Mouse (Mus musculus) cerebellum, postnatal 10 days (tissue): ENCODE results near the gene Ubl3.

ENCODE experiments used
- DNase-seq, 2 experiments: peaks; one replicate each; pipeline ENCODE4 v3.0.0; 2021; ENCODE audit warnings: mixed read lengths in 2 of 2

Ubl3 gene

GRCm38 (mm10) chr5:148552187-148553071, at the start of gene Ubl3:
Ubl3 (minus strand) TSS chr5:148552789.
- peak; percentile 94 to 96 for DNase-seq

- DNase-seq: no peak
Observed at GRCm38 (mm10) chr5:148598376-148598775, 45.8 kb upstream of the Ubl3 start.

- DNase-seq: no peak
Observed at GRCm38 (mm10) chr5:148596086-148596753, 43.6 kb upstream of the Ubl3 start.

DNA sequence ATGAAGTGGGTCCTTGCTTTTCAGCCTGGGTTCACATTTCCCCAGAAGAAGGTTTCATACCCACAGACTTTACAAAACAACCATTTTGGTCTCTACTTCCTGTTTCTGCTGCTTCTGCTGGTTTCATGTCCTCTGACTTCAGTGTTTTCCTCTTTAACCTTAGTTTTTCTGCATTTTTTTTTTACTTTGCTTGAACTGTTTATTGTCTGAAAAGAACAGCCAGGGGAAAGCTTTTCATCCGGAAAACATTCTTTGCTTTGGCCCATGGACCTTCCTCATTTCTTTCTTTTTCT, 42.8 kb upstream of the Ubl3 start:
- DNase-seq: no peak

DNA sequence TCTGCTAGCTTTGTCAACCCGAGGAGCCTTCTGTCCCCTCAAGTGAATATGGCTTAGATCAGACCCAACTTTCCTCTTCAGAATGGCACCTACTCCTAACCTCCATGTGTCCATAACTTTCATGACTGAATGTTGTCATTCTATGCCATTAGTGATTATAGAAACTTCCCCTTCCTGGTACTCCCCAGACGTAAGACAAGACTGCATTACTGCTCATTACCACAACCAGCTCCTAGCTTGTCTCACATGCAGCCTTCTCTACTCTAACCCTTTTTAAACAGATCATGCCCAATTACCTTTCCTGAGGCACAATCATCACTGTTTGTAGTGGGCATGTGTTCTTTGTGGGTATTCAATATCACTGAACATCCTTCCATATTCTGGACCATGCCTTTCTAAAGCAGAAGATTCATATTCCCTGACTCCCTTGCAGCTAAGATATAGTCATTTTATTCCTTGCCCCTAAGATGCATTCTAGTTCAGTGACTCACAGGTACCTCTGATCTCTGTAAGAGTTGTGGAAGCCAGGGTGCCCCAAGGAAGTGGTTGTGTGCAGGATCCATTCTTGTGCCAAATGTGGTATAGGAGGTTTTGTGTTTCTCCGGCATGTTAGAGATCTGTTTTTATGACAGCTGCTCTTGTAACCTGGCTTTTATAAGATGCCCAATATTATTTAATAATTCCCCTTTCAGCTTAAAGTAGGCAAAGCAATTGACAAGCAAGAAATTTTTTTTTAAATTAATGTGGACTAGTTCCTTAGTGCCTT, 42.3 kb upstream of the Ubl3 start:
- DNase-seq: no peak

DNA sequence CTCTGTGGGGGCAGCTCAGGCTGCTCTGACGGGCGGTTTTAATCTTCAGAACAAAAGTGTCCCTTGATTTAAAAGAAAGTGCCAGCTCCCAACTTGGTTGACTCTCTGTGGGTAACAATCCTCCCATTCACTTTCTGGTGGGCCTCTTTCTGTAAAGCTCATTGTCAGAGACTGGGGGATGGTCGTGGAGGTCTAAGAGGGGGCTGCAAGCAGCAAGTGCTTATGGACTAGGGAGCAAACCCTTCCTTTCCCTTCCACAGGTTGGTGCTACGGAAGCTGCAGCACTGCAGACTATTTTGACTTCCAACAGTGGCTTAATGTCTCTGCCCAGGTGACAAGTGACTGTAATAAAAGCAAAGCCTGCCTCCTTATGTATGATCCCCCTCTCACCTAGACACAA, 41.0 kb upstream of the Ubl3 start:
- no peak for DNase-seq

DNA sequence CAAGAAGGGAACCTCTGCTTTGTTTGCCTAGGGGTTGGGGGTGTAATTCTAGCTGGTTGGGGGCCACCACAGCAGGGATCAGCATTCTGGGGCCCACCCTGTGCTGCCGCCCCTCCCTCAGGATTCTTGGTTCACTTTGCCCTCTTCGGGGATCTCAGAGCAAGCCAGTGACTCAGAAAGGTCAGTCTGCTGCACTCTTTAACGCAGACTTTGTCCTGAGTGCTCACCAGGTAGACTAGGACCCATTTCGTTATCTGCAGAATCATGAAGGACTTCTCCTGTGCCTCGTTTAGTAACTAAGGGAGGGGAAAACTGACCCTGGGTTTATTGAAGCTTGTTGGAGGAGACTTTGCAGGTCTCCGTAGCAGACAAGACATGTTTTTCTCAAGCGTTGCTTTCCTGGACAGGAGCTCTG, 38.9 kb upstream of the Ubl3 start:
- no peak for DNase-seq

DNA sequence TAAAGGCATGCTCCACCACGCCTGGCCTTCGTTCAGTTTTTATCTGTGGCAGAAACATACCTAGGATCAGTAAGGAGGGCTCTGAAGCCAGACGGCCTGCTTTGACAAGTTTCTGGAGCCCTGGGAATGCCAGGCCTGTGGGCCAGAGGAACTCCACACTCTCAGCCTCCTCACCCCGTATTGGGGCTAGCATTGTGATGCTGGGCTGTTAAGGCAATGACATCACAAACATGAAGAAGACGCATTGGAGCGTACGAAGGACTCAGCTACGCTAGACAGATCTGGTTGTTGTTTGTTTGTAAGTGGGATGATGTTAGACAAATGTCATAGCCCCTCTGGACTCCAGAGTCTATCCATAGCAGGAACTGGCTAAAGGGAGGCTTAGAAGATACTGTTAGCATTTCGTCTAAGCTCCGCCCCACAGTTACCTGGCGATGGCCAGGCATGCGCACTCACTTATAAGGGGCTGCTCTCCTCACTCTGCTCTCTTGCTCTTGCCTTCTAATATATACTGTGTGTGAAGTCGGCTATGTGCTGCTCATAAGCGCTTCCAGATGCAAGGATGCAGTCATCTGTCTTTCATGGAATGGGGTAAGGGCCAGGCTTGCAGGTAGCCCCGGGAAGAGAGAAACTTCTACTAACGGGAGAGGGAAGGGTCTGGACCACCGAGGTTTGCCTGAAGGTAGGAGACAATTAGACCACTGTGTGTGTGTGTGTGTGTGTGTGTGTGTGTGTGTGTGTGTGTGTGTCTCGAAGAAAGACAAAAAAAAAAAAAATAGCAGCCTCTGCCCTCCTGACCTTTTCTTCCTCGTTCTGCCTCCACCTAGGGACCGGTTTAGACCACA, 38.2 kb upstream of the Ubl3 start:
- DNase-seq: no peak

DNA sequence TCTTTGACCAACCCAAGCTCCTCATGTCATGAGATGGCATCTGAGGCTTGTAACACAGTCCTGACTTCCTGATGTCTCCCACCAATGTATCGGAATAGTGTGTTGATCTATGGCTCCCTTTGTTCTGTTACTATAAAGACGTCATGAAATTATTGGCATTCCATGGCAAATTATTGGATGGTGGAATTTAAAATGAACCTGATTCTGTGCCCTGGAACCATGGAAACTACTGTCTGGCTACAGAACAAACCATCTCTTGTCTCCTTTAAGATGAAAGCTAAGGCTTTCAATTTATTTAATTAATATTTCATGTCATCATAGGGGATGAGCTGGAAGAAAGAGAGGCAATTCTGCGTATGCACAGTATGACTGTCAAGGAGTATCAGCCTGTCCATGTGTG, 36.4 kb upstream of the Ubl3 start:
- no peak for DNase-seq

DNA sequence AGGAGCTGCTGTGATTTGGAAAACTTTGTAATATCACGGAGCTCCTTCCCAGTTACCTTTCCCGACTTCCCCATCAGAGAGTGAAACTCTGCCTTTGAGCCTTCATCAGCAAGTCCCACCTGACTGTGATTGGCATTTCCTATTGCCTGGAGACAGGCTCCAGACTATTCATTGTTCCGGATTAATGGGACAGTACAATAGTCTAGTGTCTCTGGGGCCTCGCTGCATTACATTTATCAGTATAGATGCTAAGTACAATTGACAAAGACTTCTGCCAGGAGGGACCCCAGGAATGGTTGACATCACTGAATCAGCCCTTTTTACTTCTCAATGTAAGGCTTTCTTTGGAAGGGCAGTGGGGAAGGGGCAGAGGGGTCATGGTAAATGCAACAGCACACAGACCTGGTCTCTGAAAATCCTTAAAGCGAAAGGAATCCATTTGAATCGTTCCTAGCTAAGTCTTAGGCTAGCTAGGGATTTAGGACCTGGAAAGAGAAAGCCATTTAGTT, 35.6 kb upstream of the Ubl3 start:
- DNase-seq: no peak

- no peak for DNase-seq
Observed at GRCm38 (mm10) chr5:148580388-148580985, 27.9 kb upstream of the Ubl3 start.

DNA sequence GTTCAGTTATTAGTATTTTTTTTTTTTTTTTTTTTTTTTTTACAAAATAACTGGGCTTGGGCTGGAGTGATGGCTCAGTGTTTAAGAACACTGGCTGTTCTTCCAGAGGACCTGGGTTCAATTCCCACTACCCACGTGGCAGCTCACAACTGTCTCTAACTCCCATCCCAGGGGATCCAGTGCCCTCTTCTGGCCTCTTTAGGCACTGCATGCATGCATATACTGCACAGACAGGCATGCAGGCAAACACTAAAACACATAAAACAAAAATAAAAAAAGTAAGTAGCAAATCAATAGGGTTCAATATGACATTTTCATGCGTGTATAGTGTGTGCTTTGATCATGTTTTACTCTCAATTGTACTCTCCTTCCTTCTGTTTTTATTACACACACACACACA, 26.6 kb upstream of the Ubl3 start:
- peak in 1 of 2 experiments; percentile 40 for DNase-seq

DNA sequence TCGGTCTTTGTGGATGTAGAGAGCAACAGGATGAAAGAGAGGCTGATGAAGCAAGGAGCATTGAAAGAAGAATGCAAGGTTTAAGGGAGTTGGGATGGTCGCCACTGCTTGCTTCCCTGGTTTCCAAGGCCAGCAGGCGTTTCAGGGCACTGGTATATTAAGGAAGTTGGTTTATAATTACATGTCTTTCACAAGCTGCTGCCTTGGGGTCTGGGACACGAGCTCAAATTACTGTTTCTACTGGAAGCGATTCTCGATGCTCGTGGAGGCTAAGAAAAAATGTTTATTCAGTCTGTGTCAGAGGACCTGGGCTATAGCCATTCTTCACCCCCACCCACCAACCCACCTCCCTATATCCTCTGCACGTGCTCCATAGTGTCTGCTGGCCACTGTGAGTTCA, 25.8 kb upstream of the Ubl3 start:
- no peak for DNase-seq

- no peak for DNase-seq
Observed at GRCm38 (mm10) chr5:148577278-148577677, 24.7 kb upstream of the Ubl3 start.

DNA sequence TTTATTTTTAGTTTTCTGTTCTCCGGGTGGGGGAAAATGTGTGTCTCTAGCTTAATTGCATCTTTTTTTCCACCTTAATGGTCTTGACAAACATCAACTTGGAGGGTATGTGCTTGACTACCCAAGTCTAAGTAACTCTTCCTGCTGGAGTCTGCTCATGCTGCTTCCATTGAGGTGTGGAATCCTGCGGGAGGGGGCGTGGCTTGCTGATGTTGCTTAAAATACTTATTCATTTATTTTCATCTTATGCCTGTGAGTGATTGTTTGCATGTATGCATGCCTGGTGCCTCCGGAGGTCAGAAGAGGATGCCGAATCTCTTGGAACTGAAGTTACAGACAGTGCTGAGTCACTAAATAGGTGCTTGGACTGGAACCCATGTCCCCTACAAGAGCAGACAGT, 22.6 kb upstream of the Ubl3 start:
- no peak for DNase-seq

DNA sequence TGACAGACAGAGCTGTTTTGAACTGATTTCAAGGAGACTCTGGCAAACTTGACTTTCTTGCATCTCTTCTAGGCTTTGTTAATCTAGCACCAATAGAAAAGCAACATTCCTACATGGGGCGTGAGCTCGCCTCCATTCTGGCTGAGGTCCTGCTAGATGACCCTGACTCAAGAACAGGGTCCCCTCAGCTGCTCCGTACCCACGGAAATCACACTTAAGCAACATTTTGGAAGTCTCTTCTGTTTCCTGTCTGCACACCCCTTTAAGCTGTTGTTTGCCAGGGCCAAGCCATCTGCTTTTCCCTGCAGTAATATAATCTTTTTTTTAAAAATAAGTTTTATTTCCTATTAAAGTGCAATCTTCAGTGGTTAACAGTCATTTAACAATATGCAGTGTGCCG, 20.1 kb upstream of the Ubl3 start:
- DNase-seq: no peak

DNA sequence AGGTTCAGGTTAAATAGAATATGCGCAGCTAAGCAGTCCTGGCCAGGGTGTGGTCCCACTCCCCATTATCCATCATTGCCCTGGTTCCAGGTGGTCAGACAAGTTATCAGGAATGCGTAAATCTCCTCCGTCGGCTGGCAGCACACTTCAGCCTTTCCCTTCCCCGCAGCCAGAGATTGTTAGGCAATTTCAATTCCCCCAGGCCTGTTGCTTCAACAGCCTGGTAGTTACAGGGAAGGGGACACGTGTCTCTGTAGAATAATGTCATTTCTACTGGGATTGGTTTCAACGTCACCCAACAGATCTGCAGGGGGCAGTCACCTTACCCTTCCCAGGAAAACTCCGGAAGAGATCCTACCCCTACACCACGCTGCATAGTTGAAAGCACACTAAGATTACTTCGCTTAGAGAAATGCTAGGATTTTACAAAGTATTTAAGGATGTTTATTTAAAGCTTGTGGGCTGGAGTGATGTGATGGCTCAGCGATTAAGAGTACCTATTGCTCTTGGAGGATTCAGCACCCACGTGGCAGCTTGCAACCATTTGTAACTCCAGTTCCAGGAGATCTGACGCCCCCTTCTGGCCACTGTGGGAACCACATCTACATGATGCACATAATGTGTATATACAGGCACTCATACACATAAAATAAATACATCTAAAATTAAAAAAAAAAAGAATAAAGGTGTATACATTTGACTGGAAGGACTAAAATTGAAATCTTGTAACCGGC, 18.1 kb upstream of the Ubl3 start:
- DNase-seq: no peak

DNA sequence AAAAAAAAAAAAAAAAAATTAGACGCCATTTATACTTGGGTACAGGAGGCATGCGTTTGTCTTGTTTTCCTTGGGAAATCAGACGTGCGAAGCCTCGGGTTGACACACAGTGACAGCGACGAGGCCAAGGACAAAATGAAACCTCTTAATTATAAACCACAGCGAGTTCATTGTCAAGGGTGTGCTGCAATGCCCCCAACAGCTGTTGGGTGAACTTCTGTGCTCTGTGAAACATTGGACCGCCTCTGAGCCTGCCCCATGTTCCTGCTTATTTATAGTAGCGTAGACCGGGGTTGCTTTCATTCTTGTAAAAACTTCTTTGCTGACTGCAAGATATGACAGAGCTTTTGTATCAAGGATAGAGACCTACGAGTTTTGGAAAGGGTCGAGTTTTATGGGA, 16.9 kb upstream of the Ubl3 start:
- DNase-seq: no peak

DNA sequence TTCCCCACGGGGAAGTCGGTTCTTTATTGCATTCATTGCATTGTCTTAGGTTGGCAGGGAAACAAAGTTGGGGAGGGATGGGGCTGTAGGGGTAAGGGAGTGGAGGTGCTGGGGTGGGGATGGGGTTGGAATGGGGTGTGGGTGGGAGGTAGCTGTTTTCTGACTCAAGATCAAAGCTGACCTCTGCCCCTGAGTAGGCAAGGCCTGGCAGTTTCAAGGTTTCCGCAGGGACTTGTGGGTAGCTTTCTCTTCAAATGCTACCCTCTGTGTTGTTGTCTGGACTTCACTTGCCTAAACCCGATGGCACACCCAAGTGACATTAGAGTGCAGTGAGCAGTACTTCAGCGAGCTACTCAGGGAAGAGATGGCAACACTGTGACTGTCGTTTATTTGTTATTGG, 13.0 kb upstream of the Ubl3 start:
- DNase-seq: no peak

DNA sequence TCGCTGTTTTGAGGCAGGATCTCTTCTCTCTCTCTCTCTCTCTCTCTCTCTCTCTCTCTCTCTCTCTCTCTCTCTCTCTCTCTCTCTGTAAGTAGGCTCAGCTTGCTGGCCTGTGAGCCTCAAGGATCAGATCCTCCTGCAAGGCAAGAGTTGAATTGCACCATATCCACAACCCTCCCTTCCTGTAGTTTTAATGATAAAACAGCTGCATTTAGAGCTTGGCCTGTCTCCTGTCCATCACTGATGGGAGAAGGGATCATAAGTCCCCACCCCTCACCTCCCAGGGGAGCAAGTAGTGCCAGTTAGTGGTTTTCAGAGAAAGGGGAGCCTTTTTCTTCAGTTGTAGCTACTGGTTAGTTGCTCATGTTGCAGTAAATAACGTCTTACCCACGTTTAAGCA, 11.5 kb upstream of the Ubl3 start:
- DNase-seq: no peak

DNA sequence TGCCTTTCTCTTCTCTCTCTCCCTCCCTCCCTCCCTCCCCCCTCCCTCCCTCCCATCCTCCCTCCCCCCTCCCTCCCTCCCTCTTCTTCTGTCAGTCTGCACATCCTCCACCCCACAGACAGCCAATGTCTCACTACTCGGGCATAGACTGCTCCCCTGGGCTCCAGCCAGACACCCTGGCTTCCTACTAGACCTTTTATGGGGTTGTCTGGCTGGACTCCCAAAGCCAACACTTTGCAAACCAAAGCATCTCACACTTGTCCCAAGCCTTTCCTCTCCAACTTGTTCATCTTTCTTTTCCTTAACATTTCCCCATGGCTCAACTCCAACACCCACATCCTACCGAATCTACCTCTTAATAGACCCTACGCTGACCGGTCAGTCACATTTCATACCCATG, 10.7 kb upstream of the Ubl3 start:
- peak in 1 of 2 experiments; percentile 43 for DNase-seq

GRCm38 (mm10) chr5:148562235-148562634, 9.6 kb upstream of the Ubl3 start:
- DNase-seq: no peak
